Mouse (Mus musculus) neural tube, embryonic 13.5 days (tissue): ENCODE data around the gene Cyp2t4. TPM values are rescaled to one million over a fixed set of nuclear protein-coding genes. Genes with fewer than 3 reads are reported as not detected.

Experiments
- ATAC-seq: fragments of 200-750 bp; cut with Nextera tagmentation; 2 replicates; pipeline ENCODE4 v1.8.0; 2017; ENCODE audit warnings: low read depth, mild to moderate bottlenecking, moderate TSS enrichment, moderate library complexity
- H3K27ac ChIP-seq: fragments of 300-500 bp; sonication (generic); replicated peaks from 2 replicates; pipeline ENCODE4 v1.5.1; 2015; ENCODE audit warnings: moderate library complexity, mild to moderate bottlenecking, inconsistent platforms
- H3K27me3 ChIP-seq: fragments of 300-500 bp; sonication (generic); 2 replicates; pipeline ENCODE4 v1.6.1; 2015; ENCODE audit warnings: mild to moderate bottlenecking, inconsistent platforms
- H3K36me3 ChIP-seq: fragments of 300-500 bp; sonication (generic); 2 replicates; pipeline ENCODE4 v1.6.1; 2015; ENCODE audit warnings: mild to moderate bottlenecking, inconsistent platforms
- H3K4me1 ChIP-seq: fragments of 300-500 bp; sonication (generic); replicated peaks from 2 replicates; pipeline ENCODE4 v1.6.1; 2015; ENCODE audit warnings: inconsistent platforms
- H3K4me2 ChIP-seq: fragments of 300-500 bp; sonication (generic); 2 replicates; pipeline ENCODE4 v1.6.1; 2015; ENCODE audit warnings: inconsistent platforms, mild to moderate bottlenecking, moderate library complexity
- H3K4me3 ChIP-seq: fragments of 300-500 bp; sonication (generic); 2 replicates; pipeline ENCODE4 v1.5.1; 2015; ENCODE audit warnings: mild to moderate bottlenecking, inconsistent platforms
- H3K9ac ChIP-seq: fragments of 300-500 bp; sonication (generic); 2 replicates; pipeline ENCODE4 v1.6.1; 2015; ENCODE audit warnings: moderate library complexity, mild to moderate bottlenecking, inconsistent platforms
- H3K9me3 ChIP-seq: fragments of 300-500 bp; sonication (generic); 2 replicates; pipeline ENCODE4 v1.6.1; 2016; ENCODE audit warnings: inconsistent platforms
- WGBS: fragments of 180-500 bp; shearing (Covaris S2); methylation state at CpG from one replicate; pipeline ENCODE4 v1.1.7; 2015; 5-methylcytosine and 5-hydroxymethylcytosine counted together
- polyA plus RNA-seq: library from polyadenylated mRNA; unstranded; fragments of >200 nt; fragmentation: Nextera tagmentation; extraction: Ambion mirVana; gene quantifications from 2 replicates; pipeline ENCODE4 v1.2.1, GENCODE M21; 2015

The Cyp2t4 gene
- polyA plus RNA-seq, 1 experiment from 2014 or later = 0.21 TPM

DNA sequence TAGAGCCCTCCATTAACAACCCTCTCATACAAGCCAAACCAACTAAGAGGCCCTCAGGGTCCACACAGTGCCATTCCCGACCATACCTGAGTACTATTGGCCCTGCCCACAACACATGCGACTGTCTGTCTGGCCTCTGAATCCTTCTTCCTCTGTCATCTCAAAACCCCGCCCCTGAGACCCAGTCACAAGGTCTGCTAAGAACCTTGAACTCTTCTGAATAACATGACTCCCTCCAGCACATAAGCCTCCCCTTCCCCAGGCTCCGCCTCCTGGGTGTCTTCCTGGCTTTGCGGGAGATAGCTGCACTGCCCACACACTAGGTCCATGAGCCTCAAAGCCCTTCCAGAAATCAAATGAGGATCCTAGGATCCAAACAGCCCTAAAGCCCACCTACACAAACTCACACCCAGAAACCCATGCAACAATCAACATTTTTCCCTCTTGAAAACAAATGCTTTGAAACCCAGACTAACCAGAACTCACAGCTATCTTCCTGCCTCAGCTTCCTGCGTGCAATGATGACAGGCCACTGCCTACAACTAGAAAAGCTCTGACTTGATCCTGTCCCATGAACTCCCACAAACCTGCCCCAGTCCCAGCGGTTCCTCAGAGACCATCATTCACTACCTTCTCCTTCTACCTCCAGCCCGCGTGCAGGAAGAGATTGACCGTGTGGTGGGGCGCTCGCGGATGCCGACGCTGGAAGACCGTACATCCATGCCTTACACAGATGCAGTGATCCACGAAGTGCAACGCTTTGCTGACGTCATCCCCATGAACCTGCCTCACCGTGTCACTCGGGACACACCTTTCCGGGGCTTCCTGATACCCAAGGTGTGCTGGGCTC is 22.8 kb upstream of the Cyp2t4 start:
- ATAC-seq = no peak
- WGBS = 85% methylated on average over 22 of the region's 22 CpGs
- Histone ChIP-seq H3K4me3 (no peak overlapping the region), H3K36me3 (no peaks in the 10 kb centered on the region), H3K4me2 (no peak overlapping the region), H3K27ac (no peak overlapping the region), H3K4me1 (no peaks in the 10 kb centered on the region), H3K27me3 (no peaks in the 10 kb centered on the region), H3K9ac (no peak overlapping the region), H3K9me3 (no peaks in the 10 kb centered on the region)

DNA sequence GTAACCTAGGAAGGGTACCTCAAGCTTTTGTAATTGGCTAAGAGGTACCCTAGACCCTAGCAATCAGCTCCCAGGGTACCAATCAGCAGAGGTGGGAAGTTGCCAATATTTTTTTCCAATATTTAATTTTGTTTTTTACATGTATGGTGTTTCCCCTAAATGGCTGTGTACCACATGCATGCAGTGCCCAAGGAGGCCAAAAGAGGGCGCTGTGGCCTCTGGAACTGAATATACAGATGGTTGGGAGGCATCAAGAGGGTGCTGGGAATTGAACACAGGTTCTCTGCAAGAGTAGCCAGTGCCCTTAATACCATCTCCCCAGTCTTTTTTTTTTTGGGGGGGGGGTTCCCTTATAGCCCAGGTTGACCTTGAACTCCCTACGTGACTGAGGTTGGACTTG is 22.1 kb upstream of the Cyp2t4 start:
- Histone ChIP-seq H3K9ac (no peak overlapping the region), H3K9me3 (no peaks in the 10 kb centered on the region), H3K4me2 (no peak overlapping the region), H3K36me3 (no peaks in the 10 kb centered on the region), H3K27ac (no peak overlapping the region), H3K4me3 (no peak overlapping the region), H3K4me1 (no peaks in the 10 kb centered on the region), H3K27me3 (no peaks in the 10 kb centered on the region)
- ATAC-seq = no peak
- WGBS = 69% methylated on average over 2 of the region's 2 CpGs

DNA sequence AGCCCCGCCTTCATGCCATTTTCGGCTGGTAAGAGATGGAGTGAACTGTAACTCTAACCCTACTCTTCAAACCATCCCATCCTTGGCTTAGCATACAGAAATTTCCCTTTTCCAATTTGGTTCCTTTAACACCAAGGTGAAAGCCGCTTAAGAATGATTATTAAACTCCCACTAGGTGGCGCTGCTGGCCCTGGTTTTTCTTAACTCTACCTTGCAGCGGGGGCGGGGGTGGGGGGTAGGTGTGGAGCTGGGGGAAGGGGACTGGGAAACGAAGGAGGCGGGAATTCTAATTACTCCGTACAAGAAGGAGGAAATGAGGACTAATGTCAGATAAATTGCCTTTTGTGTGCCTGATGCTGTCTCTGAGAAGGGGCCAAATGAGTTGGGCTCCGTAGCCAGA is 20.9 kb upstream of the Cyp2t4 start:
- 15% methylated on average over 10 of the region's 10 CpGs for WGBS
- ATAC-seq = no peak
- H3K4me3 ChIP-seq = no peak overlapping the region

DNA sequence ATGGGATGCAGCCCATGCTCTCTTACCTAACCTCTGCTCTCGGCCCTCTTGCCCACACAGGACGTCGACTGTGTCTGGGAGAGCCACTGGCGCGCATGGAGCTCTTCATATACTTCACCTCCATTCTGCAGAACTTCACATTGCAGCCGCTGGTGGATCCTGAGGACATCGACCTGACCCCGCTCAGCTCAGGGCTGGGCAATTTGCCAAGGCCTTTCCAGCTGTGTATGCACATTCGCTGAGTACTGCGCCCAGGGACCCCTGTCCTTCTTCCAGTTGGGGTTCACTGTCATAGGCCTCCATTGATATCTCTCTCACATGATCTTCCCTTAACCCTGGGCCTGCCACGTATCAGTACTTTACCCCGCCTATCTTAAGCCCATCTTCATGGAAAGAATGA is 20.4 kb upstream of the Cyp2t4 start:
- ATAC-seq = no peak
- no peaks in the 10 kb centered on the region for H3K9me3 ChIP-seq
- no peaks in the 10 kb centered on the region for H3K27me3 ChIP-seq
- no peak overlapping the region for H3K27ac ChIP-seq
- H3K36me3 ChIP-seq = no peaks in the 10 kb centered on the region
- no peaks in the 10 kb centered on the region for H3K4me1 ChIP-seq
- H3K4me2 ChIP-seq = no peak overlapping the region
- WGBS = 68% methylated on average over 12 of the region's 12 CpGs
- no peak overlapping the region for H3K9ac ChIP-seq
- H3K4me3 ChIP-seq = no peak overlapping the region

More for the DNA sequence above, 20.9 kb upstream of the Cyp2t4 start:
- no peaks in the 10 kb centered on the region for H3K9me3 ChIP-seq
- H3K4me2 ChIP-seq = no peak overlapping the region
- no peaks in the 10 kb centered on the region for H3K4me1 ChIP-seq
- H3K27me3 ChIP-seq = no peaks in the 10 kb centered on the region
- H3K36me3 ChIP-seq = no peaks in the 10 kb centered on the region
- H3K27ac ChIP-seq = no peak overlapping the region
- no peak overlapping the region for H3K9ac ChIP-seq

DNA sequence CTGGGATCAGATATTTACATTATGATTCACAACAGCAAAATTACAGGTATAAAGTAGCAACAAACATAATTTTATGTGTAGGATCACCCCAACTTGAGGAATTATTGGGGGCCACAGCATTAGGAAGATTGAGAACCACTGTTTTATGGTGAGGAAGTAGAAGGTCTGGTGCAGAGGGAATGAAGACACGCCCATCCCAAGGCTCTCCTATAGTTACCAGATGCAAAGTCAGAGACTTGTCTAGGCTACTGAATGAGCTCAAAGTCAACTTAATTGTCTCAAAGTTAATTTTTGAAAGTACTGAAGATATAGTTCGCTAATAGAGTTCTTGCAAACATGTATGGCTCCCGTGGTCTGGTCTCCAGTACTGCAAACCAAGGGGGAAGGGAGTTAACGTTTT is 19.8 kb upstream of the Cyp2t4 start:
- no peaks in the 10 kb centered on the region for H3K9me3 ChIP-seq

DNA sequence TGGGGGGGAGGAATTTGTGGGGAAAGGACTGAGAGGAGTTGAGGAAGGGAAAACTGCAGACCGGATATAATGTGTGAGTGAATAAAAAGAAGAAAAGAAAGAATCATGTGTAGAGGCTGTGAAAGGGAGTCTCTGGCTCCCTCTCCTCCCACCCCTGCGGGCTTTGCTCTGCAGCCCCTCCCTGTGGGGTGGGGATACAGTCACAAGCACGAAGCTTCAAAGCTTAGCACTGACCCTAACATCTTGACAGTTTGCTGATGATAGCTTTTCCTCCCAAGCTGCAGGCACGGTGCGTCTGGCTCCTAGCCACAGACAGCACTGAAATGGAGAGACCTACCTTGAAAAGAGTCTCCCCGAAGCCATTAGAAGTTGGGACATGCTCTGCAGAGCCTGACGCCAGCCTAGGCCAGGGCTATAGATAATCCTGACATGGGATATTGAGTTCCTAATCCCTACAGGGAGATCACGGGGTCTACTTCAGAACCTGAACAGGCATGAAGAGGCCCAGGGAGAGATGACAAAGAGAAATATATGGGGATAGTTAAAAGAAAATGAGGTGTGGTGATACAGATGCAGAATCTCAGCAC is 17.0 kb upstream of the Cyp2t4 start:
- H3K9ac ChIP-seq = no peak overlapping the region
- no peak overlapping the region for H3K4me2 ChIP-seq
- H3K27ac ChIP-seq = no peak overlapping the region
- no peaks in the 10 kb centered on the region for H3K27me3 ChIP-seq
- H3K9me3 ChIP-seq = peaks cover 7% of the 10 kb centered on the region
- no peak for ATAC-seq
- H3K4me1 ChIP-seq = no peaks in the 10 kb centered on the region
- H3K4me3 ChIP-seq = no peak overlapping the region
- WGBS = 67% methylated on average over 8 of the region's 8 CpGs
- no peaks in the 10 kb centered on the region for H3K36me3 ChIP-seq

More for the DNA sequence above, 19.8 kb upstream of the Cyp2t4 start:
- Histone ChIP-seq H3K36me3 (no peaks in the 10 kb centered on the region), H3K27ac (no peak overlapping the region), H3K4me1 (no peaks in the 10 kb centered on the region), H3K4me2 (no peak overlapping the region), H3K9ac (no peak overlapping the region), H3K27me3 (no peaks in the 10 kb centered on the region), H3K4me3 (no peak overlapping the region)
- ATAC-seq = no peak
- WGBS = 84% methylated on average over 4 of the region's 4 CpGs

DNA sequence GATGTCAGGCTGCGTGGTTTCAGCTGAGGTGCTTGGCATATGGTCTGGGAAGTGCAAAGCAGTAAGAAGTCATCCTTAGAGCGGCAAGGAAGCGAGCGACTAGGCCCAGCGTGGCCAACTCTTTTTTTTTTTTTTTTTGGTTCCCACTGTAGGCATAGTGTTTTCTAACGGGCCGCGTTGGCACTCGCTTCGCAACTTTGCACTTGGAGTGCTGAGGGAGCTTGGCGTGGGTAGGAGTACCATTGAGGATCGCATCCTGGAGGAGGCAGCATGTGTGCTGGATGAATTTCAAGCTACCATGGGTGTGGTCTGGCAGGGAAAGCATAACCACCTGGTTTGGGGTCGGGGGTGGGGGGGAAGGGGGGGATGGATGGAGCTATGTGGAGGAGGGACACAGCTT is 2.5 kb downstream of the Cyp2t4 start:
- ATAC-seq = no peak
- Histone ChIP-seq H3K36me3 (peaks cover 28% of the 10 kb centered on the region), H3K9me3 (no peaks in the 10 kb centered on the region), H3K27ac (no peak overlapping the region), H3K4me2 (no peak overlapping the region), H3K27me3 (no peaks in the 10 kb centered on the region), H3K4me3 (no peak overlapping the region), H3K4me1 (peaks cover 15% of the 10 kb centered on the region), H3K9ac (no peak overlapping the region)
- 83% methylated on average over 13 of the region's 13 CpGs for WGBS

DNA sequence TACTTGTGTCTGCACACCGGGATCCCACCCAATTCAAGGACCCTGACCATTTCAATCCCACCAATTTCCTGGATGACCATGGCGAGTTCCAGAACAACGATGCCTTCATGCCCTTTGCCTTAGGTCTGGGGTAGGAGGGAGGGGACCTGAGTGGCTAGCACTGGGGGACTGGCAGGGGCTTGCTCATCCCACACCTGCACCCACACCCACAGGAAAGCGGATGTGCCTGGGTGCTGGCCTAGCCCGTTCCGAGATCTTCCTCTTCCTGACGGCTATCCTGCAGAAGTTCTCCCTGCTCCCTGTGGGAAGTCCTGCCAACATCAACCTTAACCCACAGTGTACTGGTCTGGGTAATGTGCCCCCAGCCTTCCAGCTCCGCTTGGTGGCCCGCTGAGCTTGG is 4.7 kb downstream of the Cyp2t4 start:
- Histone ChIP-seq H3K9me3 (no peaks in the 10 kb centered on the region), H3K36me3 (peaks cover 44% of the 10 kb centered on the region), H3K4me3 (no peak overlapping the region), H3K9ac (no peak overlapping the region), H3K27me3 (no peaks in the 10 kb centered on the region), H3K4me1 (peaks cover 37% of the 10 kb centered on the region), H3K27ac (no peak overlapping the region), H3K4me2 (no peak overlapping the region)
- 95% methylated on average over 9 of the region's 9 CpGs for WGBS
- no peak for ATAC-seq

DNA sequence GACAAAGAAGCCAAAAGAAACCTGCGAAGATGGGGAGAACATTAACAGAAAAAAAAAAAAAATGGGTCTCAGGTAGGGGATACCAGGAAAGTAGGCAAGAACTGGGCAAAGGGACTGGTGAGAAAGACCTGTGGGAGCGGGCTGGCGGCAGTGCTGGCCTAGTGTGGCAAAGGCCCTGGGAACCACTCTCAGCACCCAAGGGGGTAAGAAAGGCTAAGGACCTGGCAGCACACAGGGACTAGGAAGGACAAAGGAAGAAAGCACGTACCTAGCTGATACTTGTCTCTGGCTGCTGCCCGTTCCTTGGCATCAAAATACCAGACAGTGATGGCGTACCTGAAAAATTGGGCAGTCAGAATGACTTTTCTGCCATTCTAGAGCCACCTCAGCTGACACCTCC is 5.7 kb downstream of the Cyp2t4 start:
- ATAC-seq = no peak
- H3K27ac ChIP-seq = no peak overlapping the region
- 92% methylated on average over 6 of the region's 6 CpGs for WGBS
- no peaks in the 10 kb centered on the region for H3K27me3 ChIP-seq
- peaks cover 51% of the 10 kb centered on the region for H3K36me3 ChIP-seq
- H3K4me2 ChIP-seq = no peak overlapping the region
- H3K9ac ChIP-seq = no peak overlapping the region
- no peak overlapping the region for H3K4me3 ChIP-seq
- H3K4me1 ChIP-seq = peaks cover 48% of the 10 kb centered on the region
- H3K9me3 ChIP-seq = no peaks in the 10 kb centered on the region

DNA sequence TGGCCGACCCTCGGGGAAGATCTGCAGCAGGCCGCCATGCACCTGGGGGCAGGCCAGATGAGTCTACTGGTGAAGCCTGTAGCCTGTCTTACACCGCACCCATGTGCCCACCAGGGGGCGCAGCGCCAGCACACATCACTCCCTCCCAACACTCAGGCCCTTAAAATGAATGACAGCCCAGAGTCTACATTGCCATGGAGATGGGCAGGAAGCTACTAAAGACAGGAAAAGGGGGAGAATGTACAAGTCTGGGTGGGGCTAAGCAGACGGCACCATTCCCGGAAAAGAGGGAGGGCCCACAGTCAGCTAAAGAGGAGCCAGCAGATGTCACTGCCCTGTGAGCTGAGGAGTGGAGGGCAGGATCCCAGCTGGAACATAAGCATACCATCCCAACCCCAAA is 6.4 kb downstream of the Cyp2t4 start:
- Histone ChIP-seq H3K36me3 (peaks cover 57% of the 10 kb centered on the region), H3K4me1 (peaks cover 54% of the 10 kb centered on the region), H3K27ac (0 out of 2 replicates have a peak overlapping the region, but pooled peaks have one; percentile 30), H3K9ac (no peak overlapping the region), H3K9me3 (no peaks in the 10 kb centered on the region), H3K4me3 (no peak overlapping the region), H3K27me3 (no peaks in the 10 kb centered on the region), H3K4me2 (no peak overlapping the region)
- WGBS = 18% methylated on average over 8 of the region's 8 CpGs
- peak; percentile 86 for ATAC-seq

DNA sequence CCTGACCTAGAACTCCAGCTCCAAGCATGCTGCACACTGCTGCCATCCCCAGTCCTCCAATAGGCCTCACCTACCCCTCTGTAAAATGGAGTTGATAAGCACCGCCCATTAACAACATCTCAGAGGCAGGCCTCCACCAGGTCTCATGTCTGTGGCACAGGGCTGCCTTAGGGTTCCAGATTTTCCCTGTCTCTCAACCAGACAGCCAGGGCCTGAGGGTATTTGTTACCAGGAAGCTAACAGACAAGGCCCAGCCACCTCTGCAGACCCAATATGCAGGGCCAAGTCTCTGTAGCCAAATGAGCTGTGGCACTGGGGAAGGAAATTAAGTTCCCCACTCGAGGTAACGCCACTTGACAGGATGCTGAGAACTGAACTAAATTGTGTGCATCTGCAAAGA is 7.4 kb downstream of the Cyp2t4 start:
- no peak for ATAC-seq
- Histone ChIP-seq H3K9ac (peak overlapping the region; percentile 50; the same call in 1 of the 2 replicates), H3K9me3 (no peaks in the 10 kb centered on the region), H3K27me3 (no peaks in the 10 kb centered on the region), H3K4me3 (no peak overlapping the region), H3K27ac (no peak overlapping the region), H3K36me3 (peaks cover 60% of the 10 kb centered on the region), H3K4me1 (peaks cover 62% of the 10 kb centered on the region), H3K4me2 (no peak overlapping the region)
- 90% methylated on average over 3 of the region's 3 CpGs for WGBS

DNA sequence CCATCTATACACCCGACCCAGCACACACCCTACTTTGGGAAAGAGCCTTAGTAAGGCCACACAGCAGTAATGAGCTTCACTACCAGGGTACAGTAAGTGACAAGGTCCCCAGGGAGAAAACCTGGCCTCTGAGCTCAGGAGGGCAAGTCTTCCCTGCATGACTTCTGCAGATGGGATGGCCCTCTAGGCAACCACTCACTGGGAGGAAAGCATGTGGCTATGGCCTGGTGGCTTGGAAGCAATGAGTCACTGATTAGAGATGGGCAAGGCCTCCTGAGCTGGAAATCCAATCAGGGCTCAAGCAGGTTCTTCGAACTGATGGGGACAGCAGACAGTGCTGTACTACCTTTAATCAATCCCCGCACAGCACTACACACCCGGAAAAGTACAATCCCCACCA is 8.2 kb downstream of the Cyp2t4 start:
- no peaks in the 10 kb centered on the region for H3K9me3 ChIP-seq
- H3K4me1 ChIP-seq = peaks cover 62% of the 10 kb centered on the region
- 87% methylated on average over 4 of the region's 4 CpGs for WGBS
- H3K4me3 ChIP-seq = no peak overlapping the region
- no peak overlapping the region for H3K27ac ChIP-seq
- H3K36me3 ChIP-seq = peaks cover 60% of the 10 kb centered on the region
- H3K9ac ChIP-seq = peak overlapping the region; percentile 50
- ATAC-seq = no peak
- no peaks in the 10 kb centered on the region for H3K27me3 ChIP-seq
- H3K4me2 ChIP-seq = 0 out of 2 replicates have a peak overlapping the region, but pooled peaks have one; percentile 13
